Mouse (Mus musculus): ENCODE data around the gene Lrrc25.

Gene Lrrc25

GRCm38 (mm10) chr8:70615894-70616293 is at the start of gene Lrrc25:
TSS of gene Lrrc25 (plus strand) at chr8:70616155.
- in situ Hi-C loops (cut with MseI, MboI) = no loop called here

DNA sequence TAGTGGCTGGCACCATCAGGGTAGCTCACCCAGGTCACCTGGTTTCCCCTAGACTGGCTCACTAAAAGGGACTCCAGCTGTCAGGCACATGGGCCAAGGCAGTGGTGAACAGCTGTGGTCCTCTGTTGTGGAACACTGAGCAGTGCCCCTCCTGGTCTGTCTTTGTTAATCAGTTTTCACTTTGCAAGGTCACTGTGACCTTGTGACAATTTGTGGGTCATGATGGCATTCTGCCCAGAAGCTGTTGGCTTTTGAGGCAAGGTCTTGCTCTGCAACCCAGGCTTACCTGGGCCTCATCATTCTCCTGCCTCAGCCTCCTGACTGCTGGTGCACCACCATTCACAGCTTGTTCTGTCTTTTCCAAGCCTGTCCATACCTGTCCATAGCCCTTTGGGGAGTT is 45.6 kb upstream of the Lrrc25 start:
- in situ Hi-C loops (cut with MseI, MboI) = loop anchor here in 1 of 2 experiments (5.0 kb wide), 1 partner anchor 827 kb away; the partner anchor contains the start of genes Babam1 and Ushbp1

GRCm38 (mm10) chr8:70570990-70571389 is 45.0 kb upstream of the Lrrc25 start:
- in situ Hi-C loops (cut with MseI, MboI) = loop anchor here in 1 of 2 experiments (5.0 kb wide), 1 partner anchor 826 kb away; the partner anchor contains the start of genes Babam1 and Ushbp1

DNA sequence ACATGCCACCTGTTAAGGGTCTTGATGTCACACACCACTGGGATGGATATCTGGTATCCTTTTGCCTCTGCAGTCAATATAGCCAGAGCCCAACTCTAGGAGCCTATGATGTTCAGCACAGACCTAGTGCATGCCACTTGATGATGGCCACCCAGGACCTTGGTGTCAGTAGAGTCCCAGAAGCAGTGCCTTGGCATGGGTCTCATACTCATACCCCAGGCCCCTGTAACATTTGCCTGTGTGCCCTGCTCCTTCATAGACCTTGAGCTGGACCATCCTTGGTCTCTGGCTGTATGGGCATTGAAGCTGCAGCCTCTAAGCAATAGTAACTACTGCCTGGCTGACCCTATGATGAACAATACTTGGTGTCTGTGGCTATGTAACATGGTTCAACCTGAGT is 41.7 kb upstream of the Lrrc25 start:
- in situ Hi-C loops (cut with MseI, MboI) = loop anchor here in 1 of 2 experiments (5.0 kb wide), 1 partner anchor 823 kb away; the partner anchor contains the start of genes Babam1 and Ushbp1

DNA sequence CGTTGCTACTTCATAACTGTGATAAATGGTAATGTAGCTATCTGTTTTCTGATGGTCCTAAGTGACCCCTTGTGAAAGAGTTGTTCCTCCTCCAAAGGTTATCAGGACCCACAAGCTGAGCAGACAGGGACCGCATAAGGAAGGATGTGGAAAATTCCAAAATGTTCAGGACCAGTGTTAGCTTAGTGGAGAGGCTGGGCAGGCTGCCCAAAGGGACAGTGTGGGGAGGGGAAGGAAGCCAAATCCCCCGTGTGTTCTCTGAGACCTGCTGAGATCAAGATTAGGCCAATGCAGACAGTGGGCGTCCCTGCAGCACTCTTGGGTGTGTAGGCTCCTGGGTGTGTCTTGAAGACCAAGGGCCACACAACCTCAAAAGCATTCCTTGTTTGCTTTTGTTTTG is 41.0 kb upstream of the Lrrc25 start:
- in situ Hi-C loops (cut with MseI, MboI) = loop anchor here in 1 of 2 experiments (5.0 kb wide), 1 partner anchor 822 kb away; the partner anchor contains the start of genes Babam1 and Ushbp1

- in situ Hi-C loops (cut with MseI, MboI) = no loop called here
These were observed 38.7 kb upstream of the Lrrc25 start for GRCm38 (mm10) chr8:70577207-70577606.

GRCm38 (mm10) chr8:70583476-70584387 is 32.2 kb upstream of the Lrrc25 start:
- in situ Hi-C loops (cut with MseI, MboI) = no loop called here

GRCm38 (mm10) chr8:70584606-70585257 is 31.2 kb upstream of the Lrrc25 start:
- in situ Hi-C loops (cut with MseI, MboI) = loop anchor here in 1 of 2 experiments (5.0 kb wide), 1 partner anchor 37 kb away; no protein-coding TSS in a partner anchor

DNA sequence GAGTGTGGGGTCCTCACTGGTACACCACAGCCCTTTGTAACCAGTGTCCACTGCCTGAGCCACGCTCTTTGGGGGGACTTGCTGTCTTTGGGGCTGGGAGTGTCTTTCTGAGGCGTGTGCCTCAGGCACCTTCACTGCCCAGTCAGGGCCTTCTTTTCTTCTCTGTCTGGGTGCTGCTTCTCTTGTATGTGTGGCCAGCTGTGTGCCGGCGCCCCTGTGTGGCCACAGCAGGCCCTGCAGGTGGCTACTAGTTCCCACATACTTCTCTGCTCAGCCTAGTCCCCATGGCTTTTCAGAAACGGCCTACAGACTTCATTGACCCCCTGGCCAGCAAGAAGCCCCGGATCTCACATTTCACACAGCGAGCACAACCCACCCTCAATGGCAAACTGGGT is 30.7 kb upstream of the Lrrc25 start:
- in situ Hi-C loops (cut with MseI, MboI) = loop anchor here in 1 of 2 experiments (5.0 kb wide), 1 partner anchor 38 kb away; no protein-coding TSS in a partner anchor

GRCm38 (mm10) chr8:70587955-70588354 is 28.0 kb upstream of the Lrrc25 start:
- in situ Hi-C loops (cut with MseI, MboI) = loop anchor here in 1 of 2 experiments (5.0 kb wide), 1 partner anchor 41 kb away; no protein-coding TSS in a partner anchor

GRCm38 (mm10) chr8:70591569-70591968 is 24.4 kb upstream of the Lrrc25 start:
- in situ Hi-C loops (cut with MseI, MboI) = no loop called here

DNA sequence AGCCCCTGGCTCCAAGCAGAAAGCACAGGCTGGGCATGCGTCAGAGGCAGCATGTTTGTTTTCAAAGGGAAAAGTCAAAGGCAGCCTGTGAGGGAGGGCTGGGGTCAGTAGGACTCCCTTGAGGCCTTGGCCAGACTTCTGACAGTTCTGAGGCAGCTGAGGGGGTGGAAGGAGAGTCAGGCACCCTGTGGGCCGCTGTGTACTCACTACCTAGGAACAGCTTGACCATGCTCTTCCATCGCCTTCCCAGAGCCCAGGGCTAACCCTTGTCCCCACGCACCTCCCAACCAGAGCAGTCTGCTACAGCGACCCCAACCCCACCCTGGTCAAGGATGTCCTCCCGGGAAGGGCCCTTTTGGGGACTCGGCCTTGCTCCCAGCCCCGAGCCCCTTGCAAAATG is 22.8 kb upstream of the Lrrc25 start:
- in situ Hi-C loops (cut with MseI, MboI) = no loop called here

- in situ Hi-C loops (cut with MseI, MboI) = no loop called here
These were observed 21.9 kb upstream of the Lrrc25 start, which contains the start of gene Isyna1 for GRCm38 (mm10) chr8:70593961-70594609. TSS of gene Isyna1 (plus strand) at chr8:70594373.

- in situ Hi-C loops (cut with MseI, MboI) = no loop called here
These were observed 21.1 kb upstream of the Lrrc25 start for GRCm38 (mm10) chr8:70594621-70595564.

GRCm38 (mm10) chr8:70595811-70596210 is 20.1 kb upstream of the Lrrc25 start:
- in situ Hi-C loops (cut with MseI, MboI) = no loop called here

DNA sequence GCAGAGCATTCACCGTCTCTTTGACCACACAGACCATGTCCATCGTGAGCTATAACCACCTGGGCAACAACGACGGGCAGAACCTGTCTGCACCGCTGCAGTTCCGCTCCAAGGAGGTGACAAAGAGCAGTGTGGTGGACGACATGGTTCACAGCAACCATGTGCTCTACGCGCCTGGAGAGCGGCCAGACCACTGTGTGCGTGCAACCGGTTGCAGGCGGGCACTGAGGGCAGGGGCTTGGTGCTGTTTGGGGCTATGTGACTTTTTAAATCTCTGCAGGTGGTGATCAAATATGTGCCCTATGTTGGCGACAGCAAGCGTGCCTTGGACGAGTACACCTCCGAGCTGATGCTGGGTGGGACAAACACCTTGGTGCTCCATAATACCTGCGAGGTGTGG is 19.7 kb upstream of the Lrrc25 start:
- in situ Hi-C loops (cut with MseI, MboI) = no loop called here

DNA sequence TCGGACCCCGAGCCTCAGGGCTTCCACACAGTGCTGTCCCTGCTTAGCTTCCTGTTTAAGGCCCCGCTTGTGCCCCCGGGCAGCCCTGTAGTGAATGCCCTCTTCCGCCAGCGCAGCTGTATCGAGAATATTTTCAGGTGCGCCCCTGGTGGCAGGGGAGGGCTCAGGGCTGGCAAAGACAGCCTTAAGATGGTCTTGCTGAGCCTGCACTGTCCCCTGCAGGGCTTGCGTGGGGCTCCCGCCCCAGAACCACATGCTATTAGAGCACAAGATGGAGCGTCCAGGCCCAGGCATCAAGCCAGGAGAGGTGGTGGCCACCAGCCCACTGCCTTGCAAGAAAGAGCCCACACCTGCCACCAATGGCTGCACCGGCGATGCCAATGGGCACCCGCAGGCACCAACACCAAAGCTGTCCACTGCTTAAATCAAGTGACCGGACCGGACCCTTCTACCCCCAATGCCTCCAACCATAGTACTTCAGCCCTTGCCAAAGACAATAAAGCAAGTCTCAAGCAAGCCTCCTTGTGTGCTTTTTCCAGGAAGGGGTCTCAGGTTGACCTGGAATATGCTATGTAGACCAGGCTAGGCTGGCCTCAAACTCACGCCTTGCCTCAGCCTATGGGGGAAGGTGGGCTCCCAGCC is 19.1 kb upstream of the Lrrc25 start:
- in situ Hi-C loops (cut with MseI, MboI) = no loop called here

GRCm38 (mm10) chr8:70597417-70598272 is 18.3 kb upstream of the Lrrc25 start:
- in situ Hi-C loops (cut with MseI, MboI) = no loop called here

DNA sequence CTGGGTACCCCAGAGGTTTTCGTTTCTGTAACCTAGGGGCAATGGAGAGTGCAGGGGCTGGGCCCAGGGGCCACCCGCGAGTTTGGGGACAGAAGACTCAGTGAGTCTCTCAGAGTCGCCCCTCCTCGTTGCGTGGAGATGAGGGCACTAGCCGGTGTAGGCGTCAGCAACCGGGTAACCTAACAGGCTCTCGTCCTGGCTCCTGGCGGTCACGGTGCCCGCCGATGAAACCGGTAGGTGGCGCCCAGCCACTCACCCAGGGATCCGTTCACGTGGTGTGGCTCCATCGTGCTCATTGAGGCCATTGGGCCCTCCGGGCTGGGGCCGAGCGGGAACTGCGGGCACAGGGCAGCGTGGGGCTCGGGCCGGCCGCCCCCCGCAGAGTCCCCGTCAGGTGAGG is 17.7 kb upstream of the Lrrc25 start:
- in situ Hi-C loops (cut with MseI, MboI) = no loop called here
